Mouse (Mus musculus) CH12.LX (cell line): ENCODE data around the gene Apba2. TPM values are rescaled to one million over a fixed set of nuclear protein-coding genes. Genes with fewer than 3 reads are reported as not detected.
A peak's percentile ranks its signal among the peaks of the same experiment; 100 is the strongest.

Experiments
- DNase-seq: peaks from one replicate; pipeline ENCODE4 v3.0.0-alpha.2; 2013; ENCODE audit errors: extremely low read depth
- H3K27ac ChIP-seq: 2 replicates; pipeline ENCODE4 v1.5.1; 2012; ENCODE audit warnings: low read depth, mild to moderate bottlenecking, control low read depth, moderate library complexity; ENCODE audit not compliant: insufficient read depth
- H3K27me3 ChIP-seq: replicated peaks from 2 replicates; pipeline ENCODE3; 2012; ENCODE audit warnings: inconsistent platforms
- H3K36me3 ChIP-seq, 2 experiments: replicated peaks in 1 of 2; 2 replicates each; pipeline versions ENCODE3 to v1.6.1; 2012; ENCODE audit warnings: inconsistent platforms in 1 of 2, low read length in 1 of 2, mild to moderate bottlenecking in 1 of 2, mixed read lengths in 1 of 2, moderate library complexity in 1 of 2; ENCODE audit not compliant: control insufficient read depth in 1 of 2, insufficient read depth in 1 of 2
- H3K4me1 ChIP-seq, 2 experiments: 2 replicates each; pipeline ENCODE4 v1.6.1; 2012; ENCODE audit warnings: inconsistent platforms in 1 of 2, moderate library complexity in 1 of 2; ENCODE audit not compliant: insufficient read depth in 2 of 2, control insufficient read depth in 1 of 2
- H3K4me2 ChIP-seq: 2 replicates; pipeline ENCODE4 v1.6.1; 2012; ENCODE audit warnings: low read depth, mild to moderate bottlenecking, control low read depth; ENCODE audit not compliant: poor library complexity, insufficient read depth, severe bottlenecking
- H3K4me3 ChIP-seq, 3 experiments: fragments of 150-350 bp in 1 of 3; sonication (generic) in 1 of 3; replicated peaks in 1 of 3; 2 replicates each; pipeline versions ENCODE3 to v1.5.1; 2011 to 2012; ENCODE audit warnings: low read depth in 2 of 3, low read length in 2 of 3, mild to moderate bottlenecking in 2 of 3, moderate library complexity in 2 of 3, control low read depth in 1 of 3, improper control_type of control experiment in 1 of 3, inconsistent platforms in 1 of 3, mixed read lengths in 1 of 3; ENCODE audit not compliant: poor library complexity in 1 of 3
- H3K79me2 ChIP-seq: replicated peaks from 2 replicates; pipeline ENCODE4 v1.6.1; 2012; ENCODE audit warnings: mild to moderate bottlenecking, moderate library complexity; ENCODE audit not compliant: control insufficient read depth, poor library complexity, insufficient read depth, severe bottlenecking; ENCODE audit errors: extremely low read depth
- H3K9ac ChIP-seq: 2 replicates; pipeline ENCODE4 v1.6.1; 2012; ENCODE audit warnings: low read depth, mild to moderate bottlenecking, control low read depth, moderate library complexity; ENCODE audit not compliant: insufficient read depth
- H3K9me3 ChIP-seq: replicated peaks from 2 replicates; pipeline ENCODE3; 2012; ENCODE audit warnings: low read length, inconsistent platforms, mixed read lengths
- BHLHE40 ChIP-seq: IDR thresholded peaks from 2 replicates; pipeline ENCODE4 v1.6.1; 2011; ENCODE audit warnings: mild to moderate bottlenecking, low read depth, low read length, improper control_type of control experiment
- CTCF ChIP-seq, 2 experiments: IDR thresholded peaks in 1 of 2; conservative IDR thresholded peaks in 1 of 2; 2 replicates each; pipeline ENCODE4 v1.5.1; 2011 to 2012; ENCODE audit warnings: low read depth in 2 of 2, low read length in 2 of 2, improper control_type of control experiment in 1 of 2, inconsistent platforms in 1 of 2, mild to moderate bottlenecking in 1 of 2, moderate library complexity in 1 of 2
- E2F4 ChIP-seq: IDR thresholded peaks from 2 replicates; pipeline ENCODE4 v1.6.1; 2011; ENCODE audit warnings: low read depth, low read length, improper control_type of control experiment; ENCODE audit not compliant: insufficient replicate concordance
- ELF1 ChIP-seq: IDR thresholded peaks from 2 replicates; pipeline ENCODE4 v1.6.1; 2014; ENCODE audit warnings: low read depth, mild to moderate bottlenecking, inconsistent platforms, low read length, improper control_type of control experiment
- JUN ChIP-seq: IDR thresholded peaks from 2 replicates; pipeline ENCODE4 v1.6.1; 2011; ENCODE audit warnings: low read depth, mild to moderate bottlenecking, low read length, improper control_type of control experiment, moderate library complexity; ENCODE audit not compliant: insufficient read depth
- JUND ChIP-seq: conservative IDR thresholded peaks from 2 replicates; pipeline ENCODE4 v1.6.1; 2011; ENCODE audit warnings: low read depth, low read length, improper control_type of control experiment
- KAT2A ChIP-seq: IDR thresholded peaks from 2 replicates; pipeline ENCODE4 v1.6.1; 2012; ENCODE audit warnings: low read length, improper control_type of control experiment, inconsistent platforms; ENCODE audit not compliant: insufficient replicate concordance
- MAX ChIP-seq: IDR thresholded peaks from 2 replicates; pipeline ENCODE4 v1.6.1; 2011; ENCODE audit warnings: low read length, improper control_type of control experiment
- MYC ChIP-seq: IDR thresholded peaks from 2 replicates; pipeline ENCODE4 v1.6.1; 2011; ENCODE audit warnings: low read depth, mild to moderate bottlenecking, improper control_type of control experiment, low read length
- NRF1 ChIP-seq: IDR thresholded peaks from 2 replicates; pipeline ENCODE4 v1.6.1; 2014; ENCODE audit warnings: low read depth, mild to moderate bottlenecking, inconsistent platforms, low read length, improper control_type of control experiment, moderate library complexity
- PAX5 ChIP-seq: IDR thresholded peaks from 2 replicates; pipeline ENCODE4 v1.6.1; 2012; ENCODE audit warnings: low read length, inconsistent platforms, mixed read lengths
- RAD21 ChIP-seq: IDR thresholded peaks from 2 replicates; pipeline ENCODE4 v1.6.1; 2011; ENCODE audit warnings: low read depth, mild to moderate bottlenecking, low read length, improper control_type of control experiment, moderate library complexity
- RCOR1 ChIP-seq: conservative IDR thresholded peaks from 2 replicates; pipeline ENCODE4 v1.6.1; 2012; ENCODE audit warnings: low read depth, mild to moderate bottlenecking, inconsistent platforms, low read length, improper control_type of control experiment
- SIN3A ChIP-seq: IDR thresholded peaks from 2 replicates; pipeline ENCODE4 v1.6.1; 2012; ENCODE audit warnings: low read length, improper control_type of control experiment, inconsistent platforms
- SMC3 ChIP-seq: IDR thresholded peaks from 2 replicates; pipeline ENCODE4 v1.6.1; 2011; ENCODE audit warnings: low read depth, low read length, improper control_type of control experiment
- ZMIZ1 ChIP-seq: IDR thresholded peaks from 2 replicates; pipeline ENCODE4 v1.6.1; 2012; ENCODE audit warnings: low read depth, mild to moderate bottlenecking, inconsistent platforms, low read length, improper control_type of control experiment
- ZNF384 ChIP-seq: IDR thresholded peaks from 2 replicates; pipeline ENCODE4 v1.6.1; 2012; ENCODE audit warnings: low read depth, low read length, improper control_type of control experiment, inconsistent platforms
- dilution Hi-C: fragments of 300-500 bp; cut with MboI; formaldehyde crosslinking; loops from 2 replicates; pipeline ENCODE4 v1.14.3; 2020; ENCODE audit warnings: low sequenced_read_pairs; ENCODE audit not compliant: extremely low pct_unique_long_range_greater_than_20kb, extremely low pct_ligation_motif_present
- in situ Hi-C: fragments of 300-500 bp; cut with MboI; formaldehyde crosslinking; loops from 3 replicates; pipeline ENCODE4 v1.14.3; 2019; ENCODE audit warnings: low sequenced_read_pairs, low pct_ligation_motif_present, low pct_unique_long_range_greater_than_20kb, mixed read lengths
- polyA plus RNA-seq: library from polyadenylated mRNA; unstranded; fragments of >175 nt; gene quantifications from 2 replicates; pipeline ENCODE4 v1.2.1, GENCODE M21; 2012; ENCODE audit warnings: low read depth; ENCODE audit not compliant: insufficient read length
- total RNA-seq, 2 experiments: library from RNA; depleted of rRNA; stranded (reverse); fragments of 300-350 nt in 1 of 2; fragments of >200 nt in 1 of 2; gene quantifications; 2 replicates each; pipeline ENCODE4 v1.2.3; 2012 to 2014

Apba2 gene
- total and polyA plus RNA-seq, 3 experiments: 0.19 TPM; not detected in 2

DNA sequence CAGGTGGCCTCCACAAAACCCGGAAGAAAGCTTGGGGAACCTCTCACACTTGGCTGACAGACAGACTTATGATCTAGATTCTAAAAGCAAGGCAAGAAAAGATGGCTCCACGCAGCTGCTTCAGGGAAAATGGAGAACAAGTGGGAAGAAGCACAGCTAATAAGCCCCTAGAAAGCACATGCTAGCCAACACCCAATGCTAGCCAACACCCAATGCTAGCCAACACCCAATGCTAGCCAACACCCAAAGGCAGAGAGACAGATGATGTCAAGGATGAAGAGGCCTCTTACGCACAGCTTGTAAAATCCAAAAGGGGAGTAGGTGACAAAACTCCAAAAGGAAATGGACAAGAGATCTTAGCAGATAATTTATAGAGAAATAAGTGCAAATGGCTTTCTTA is 108.4 kb downstream of the Apba2 start:
- dilution Hi-C loops (no loop called here), in situ Hi-C loops (no loop called here)
- no peaks in the 10 kb centered on the region for H3K79me2 ChIP-seq
- H3K4me1 ChIP-seq: no peaks in the 10 kb centered on the region
- no peak overlapping the region for H3K4me3 ChIP-seq
- TF ChIP-seq BHLHE40 (no peak), NRF1 (no peak), ELF1 (no peak), MYC (no peak), RCOR1 (no peak), JUN (no peak), PAX5 (no peak), KAT2A (no peak), JUND (no peak), SMC3 (no peak), MAX (no peak), ZMIZ1 (no peak), CTCF (conservative IDR thresholded peaks at IDR 0.05 in 1 of 2, IDR thresholded peaks at IDR 0.05 in 1 of 2; ENCODE audit: low read depth in 2 of 2, low read length in 2 of 2) (no peak), E2F4 (no peak), ZNF384 (no peak), RAD21 (no peak)
- H3K9ac ChIP-seq: no peak overlapping the region
- H3K27ac ChIP-seq: no peak overlapping the region
- no peak for DNase-seq
- peaks cover 2% of the 10 kb centered on the region for H3K27me3 ChIP-seq
- no peaks in the 10 kb centered on the region for H3K36me3 ChIP-seq
- H3K4me2 ChIP-seq: no peak overlapping the region
- peaks cover 5% of the 10 kb centered on the region for H3K9me3 ChIP-seq

DNA sequence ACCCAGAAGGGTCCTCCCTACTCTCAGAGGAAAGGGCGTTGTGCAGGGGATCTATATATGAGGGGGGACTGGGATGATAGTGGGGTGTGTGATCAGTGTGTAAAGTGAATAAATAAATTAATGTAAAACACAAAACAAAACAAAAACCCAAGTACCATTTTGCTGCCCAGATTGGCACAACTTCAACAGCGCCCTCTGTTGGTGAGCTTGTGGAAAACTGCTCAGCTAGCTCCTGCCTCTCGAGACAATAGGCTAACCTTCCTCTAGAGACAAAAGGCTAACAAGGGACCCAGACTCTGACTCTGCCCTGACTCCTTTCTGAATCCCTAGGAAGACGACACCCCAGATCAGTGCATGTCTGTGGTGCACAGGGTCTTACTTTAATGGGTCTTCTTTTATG is 109.4 kb downstream of the Apba2 start:
- TF ChIP-seq SIN3A (no peak), SMC3 (peak; percentile 45), CTCF (conservative IDR thresholded peaks at IDR 0.05 in 1 of 2, IDR thresholded peaks at IDR 0.05 in 1 of 2; ENCODE audit: low read depth in 2 of 2, low read length in 2 of 2) (peak; percentile 31 to 59; a peak in 3 of 4 replicates), RAD21 (peak; percentile 25), ELF1 (no peak)

More for the DNA sequence above, 109.4 kb downstream of the Apba2 start:
- Histone ChIP-seq H3K27ac (no peak overlapping the region), H3K9me3 (peaks cover 5% of the 10 kb centered on the region), H3K27me3 (peaks cover 2% of the 10 kb centered on the region), H3K36me3 (no peaks in the 10 kb centered on the region), H3K4me2 (no peak overlapping the region), H3K4me3 (no peak overlapping the region), H3K79me2 (no peaks in the 10 kb centered on the region), H3K9ac (no peak overlapping the region), H3K4me1 (no peaks in the 10 kb centered on the region)
- dilution Hi-C loops (no loop called here), in situ Hi-C loops (no loop called here)
- peak; percentile 39 for DNase-seq
